Mouse (Mus musculus): Measurements from ENCODE around the gene Gemin4. TPM values are rescaled to one million over a fixed set of nuclear protein-coding genes. Genes with fewer than 3 reads are reported as not detected.

The Gemin4 gene
- total RNA-seq, 2 experiments from 2014 or later = 1.4 to 3.3 TPM

- peak; percentile 13 for DNase-seq (ENCODE audit: low spot score)
Observed at GRCm38 (mm10) chr11:76216681-76217389, 629 bp downstream of the Gemin4 start.

GRCm38 (mm10) chr11:76216049-76216540 is 1.4 kb downstream of the Gemin4 start:
- no peak for DNase-seq (ENCODE audit: low spot score)

GRCm38 (mm10) chr11:76215011-76215410 is 2.5 kb downstream of the Gemin4 start:
- DNase-seq (ENCODE audit: low spot score) = no peak

GRCm38 (mm10) chr11:76213841-76214240 is 3.6 kb downstream of the Gemin4 start:
- DNase-seq (ENCODE audit: low spot score) = no peak

- DNase-seq (ENCODE audit: low spot score) = peak; percentile 51
Observed at GRCm38 (mm10) chr11:76211595-76211994, 5.9 kb downstream of the Gemin4 start.

- DNase-seq (ENCODE audit: low spot score) = no peak
Observed at GRCm38 (mm10) chr11:76210228-76210985, 7.1 kb downstream of the Gemin4 start.

- DNase-seq (ENCODE audit: low spot score) = no peak
Observed at GRCm38 (mm10) chr11:76206793-76207192, 10.7 kb downstream of the Gemin4 start.

- peak; percentile 87 for DNase-seq (ENCODE audit: low spot score)
Observed at GRCm38 (mm10) chr11:76201761-76202674, 15.4 kb downstream of the Gemin4 start.

- no peak for DNase-seq (ENCODE audit: low spot score)
Observed at GRCm38 (mm10) chr11:76196977-76197469, 20.4 kb downstream of the Gemin4 start.

- DNase-seq (ENCODE audit: low spot score) = no peak
Observed at GRCm38 (mm10) chr11:76196275-76196976, 21.0 kb downstream of the Gemin4 start.

- DNase-seq (ENCODE audit: low spot score) = no peak
Observed at GRCm38 (mm10) chr11:76186908-76187307, 30.6 kb downstream of the Gemin4 start.

- DNase-seq (ENCODE audit: low spot score) = no peak
Observed at GRCm38 (mm10) chr11:76183745-76184144, 33.7 kb downstream of the Gemin4 start.

- DNase-seq (ENCODE audit: low spot score) = no peak
Observed at GRCm38 (mm10) chr11:76180146-76180540, 37.3 kb downstream of the Gemin4 start.

GRCm38 (mm10) chr11:76179495-76180145 is 37.8 kb downstream of the Gemin4 start, which contains the start of the genes Vps53 and Fam57a:
Gene Vps53, minus strand, starts transcription at chr11:76179647.
Gene Fam57a, plus strand, starts transcription at chr11:76179671.
- DNase-seq (ENCODE audit: low spot score) = peak; percentile 91

GRCm38 (mm10) chr11:76178726-76179494 is 38.6 kb downstream of the Gemin4 start:
- no peak for DNase-seq (ENCODE audit: low spot score)

- no peak for DNase-seq (ENCODE audit: low spot score)
Observed at GRCm38 (mm10) chr11:76170207-76170606, 47.3 kb downstream of the Gemin4 start.

- no peak for DNase-seq (ENCODE audit: low spot score)
Observed at GRCm38 (mm10) chr11:76168976-76169375, 48.5 kb downstream of the Gemin4 start.

- DNase-seq (ENCODE audit: low spot score) = peak; percentile 76
Observed at GRCm38 (mm10) chr11:76167079-76167765, 50.2 kb downstream of the Gemin4 start.

GRCm38 (mm10) chr11:76166657-76167056 is 50.8 kb downstream of the Gemin4 start:
- no peak for DNase-seq (ENCODE audit: low spot score)
